Mouse (Mus musculus) limb, embryonic 14.5 days (tissue): Measurements from ENCODE around the gene Tmem191c. TPM values are rescaled to one million over a fixed set of nuclear protein-coding genes. Genes with fewer than 3 reads are reported as not detected.

ENCODE experiments used
- ATAC-seq: fragments of 200-750 bp; cut with Nextera tagmentation; 2 replicates; pipeline ENCODE4 v1.8.0; 2017; ENCODE audit warnings: low read depth, moderate number of reproducible peaks, moderate TSS enrichment; ENCODE audit not compliant: low FRiP score
- DNase-seq: peaks from one replicate; pipeline ENCODE4 v3.0.0-alpha.2; 2015; ENCODE audit warnings: low spot score
- H3K27ac ChIP-seq: fragments of 300-500 bp; sonication (generic); replicated peaks from 2 replicates; pipeline ENCODE4 v1.5.1; 2014; ENCODE audit warnings: low read depth, mild to moderate bottlenecking, low read length, moderate library complexity, mixed read lengths
- H3K27me3 ChIP-seq: fragments of 300-500 bp; sonication (generic); 2 replicates; pipeline ENCODE4 v1.6.1; 2014; ENCODE audit warnings: low read length, mixed read lengths; ENCODE audit not compliant: control insufficient read depth, insufficient read depth
- H3K36me3 ChIP-seq: fragments of 300-500 bp; sonication (generic); 2 replicates; pipeline ENCODE4 v1.6.1; 2014; ENCODE audit warnings: mild to moderate bottlenecking, low read length, moderate library complexity, mixed read lengths; ENCODE audit not compliant: control insufficient read depth, insufficient read depth
- H3K4me1 ChIP-seq: fragments of 300-500 bp; sonication (generic); 2 replicates; pipeline ENCODE4 v1.6.1; 2014; ENCODE audit warnings: antibody characterized with exemption, low read length, mixed read lengths; ENCODE audit not compliant: control insufficient read depth, insufficient read depth
- H3K4me2 ChIP-seq: fragments of 300-500 bp; sonication (generic); replicated peaks from 2 replicates; pipeline ENCODE4 v1.6.1; 2014; ENCODE audit warnings: low read depth, mild to moderate bottlenecking, low read length, moderate library complexity; ENCODE audit not compliant: severe bottlenecking
- H3K4me3 ChIP-seq: fragments of 300-500 bp; sonication (generic); replicated peaks from 2 replicates; pipeline ENCODE4 v1.5.1; 2014; ENCODE audit warnings: low read length
- H3K9ac ChIP-seq: fragments of 300-500 bp; sonication (generic); 2 replicates; pipeline ENCODE4 v1.6.1; 2014; ENCODE audit warnings: mild to moderate bottlenecking, low read depth, low read length, moderate library complexity; ENCODE audit not compliant: severe bottlenecking
- H3K9me3 ChIP-seq: fragments of 300-500 bp; sonication (generic); 2 replicates; pipeline ENCODE4 v1.6.1; 2016; ENCODE audit warnings: low read length; ENCODE audit not compliant: control insufficient read depth
- POLR2A ChIP-seq: fragments of 200-500 bp; IDR thresholded peaks from 2 replicates; pipeline ENCODE4 v1.8.0; 2012; ENCODE audit warnings: inconsistent platforms, mild to moderate bottlenecking, moderate library complexity, borderline replicate concordance; ENCODE audit not compliant: insufficient read depth, insufficient read length; ENCODE audit errors: extremely low read depth
- WGBS: fragments of 180-500 bp; shearing (Covaris S2); extraction: QIAGEN DNeasy Blood & Tissue Kit; methylation state at CpG from one replicate; pipeline ENCODE4 v1.1.7; 2014; 5-methylcytosine and 5-hydroxymethylcytosine counted together
- polyA plus RNA-seq, 2 experiments: library from polyadenylated mRNA; depleted of rRNA in 1 of 2; stranded (reverse) in 1 of 2; unstranded in 1 of 2; fragments of >200 nt; fragmentation: Nextera tagmentation in 1 of 2; extraction: Ambion mirVana in 1 of 2; gene quantifications; 2 replicates each; pipeline versions ENCODE4 v1.2.1 to v1.2.3; 2012 to 2014

Gene Tmem191c
- polyA plus RNA-seq, 2 experiments: 8.2 to 28.2 TPM

DNA sequence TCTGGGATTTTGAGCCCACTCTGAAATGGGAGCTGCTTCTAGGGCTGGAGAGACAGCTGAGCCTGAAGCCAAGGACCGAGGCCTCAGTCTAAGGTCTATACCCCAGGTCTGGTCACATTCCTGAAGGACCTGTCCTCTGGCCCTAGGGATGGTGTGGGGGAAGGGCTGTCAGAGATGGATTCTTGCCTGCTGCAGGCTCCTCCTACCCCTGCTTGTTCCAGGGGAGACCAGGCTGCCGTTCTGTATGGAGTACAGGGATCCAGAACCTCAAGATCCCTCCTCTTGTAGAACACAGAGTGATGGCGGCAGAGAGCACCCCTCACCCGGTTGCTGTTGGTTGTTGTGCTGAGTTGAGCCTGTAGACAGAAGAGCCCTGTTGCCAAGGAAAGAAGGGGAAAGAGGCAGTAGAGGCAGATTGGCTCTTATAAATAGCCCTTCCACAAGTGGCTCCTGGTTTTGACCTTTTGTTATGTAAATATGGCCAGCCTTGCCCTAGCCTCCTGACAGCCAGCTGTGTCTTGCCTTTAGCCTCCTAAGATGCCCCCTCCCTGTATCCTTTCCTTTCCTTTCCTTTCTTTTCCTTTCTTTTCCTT, 21.8 kb upstream of the Tmem191c start:
- 38% methylated on average over 4 of the region's 4 CpGs for WGBS
- Histone ChIP-seq H3K27ac (no peak overlapping the region), H3K4me1 (peaks cover 33% of the 10 kb centered on the region)

DNA sequence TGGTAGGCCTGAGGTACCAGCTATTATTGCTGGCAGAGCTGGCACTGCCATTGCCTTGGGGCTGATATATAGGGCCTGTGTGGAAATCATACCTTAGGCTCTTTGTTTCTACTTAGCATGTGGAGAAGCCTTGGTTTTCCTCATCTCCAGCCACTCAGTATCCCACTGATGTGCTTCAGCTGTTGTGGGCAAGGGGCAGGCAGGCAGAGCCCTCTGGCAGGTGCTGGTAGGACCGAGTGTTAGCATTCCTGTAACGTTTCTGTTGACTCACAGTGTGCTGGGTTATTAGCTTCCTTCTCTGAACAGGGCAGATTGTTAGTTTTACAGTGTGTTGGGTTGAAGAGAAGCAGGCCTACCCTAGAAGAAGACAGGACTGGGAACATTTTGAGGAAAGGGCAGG, 20.6 kb upstream of the Tmem191c start:
- 50% methylated on average over 2 of the region's 2 CpGs for WGBS
- Histone ChIP-seq H3K9me3 (no peaks in the 10 kb centered on the region), H3K4me1 (peaks cover 33% of the 10 kb centered on the region), H3K9ac (no peak overlapping the region), H3K27ac (no peak overlapping the region), H3K4me3 (no peak overlapping the region), H3K4me2 (no peak overlapping the region), H3K27me3 (no peaks in the 10 kb centered on the region), H3K36me3 (peaks cover 42% of the 10 kb centered on the region)
- DNase-seq: no peak
- TF ChIP-seq POLR2A: no peak
- ATAC-seq: no peak

More for the DNA sequence above, 21.8 kb upstream of the Tmem191c start:
- DNase-seq (no peak), ATAC-seq (no peak)
- Histone ChIP-seq H3K9me3 (no peaks in the 10 kb centered on the region), H3K4me3 (no peak overlapping the region), H3K27me3 (no peaks in the 10 kb centered on the region), H3K36me3 (peaks cover 35% of the 10 kb centered on the region), H3K4me2 (no peak overlapping the region), H3K9ac (no peak overlapping the region)
- no peak for TF ChIP-seq POLR2A

DNA sequence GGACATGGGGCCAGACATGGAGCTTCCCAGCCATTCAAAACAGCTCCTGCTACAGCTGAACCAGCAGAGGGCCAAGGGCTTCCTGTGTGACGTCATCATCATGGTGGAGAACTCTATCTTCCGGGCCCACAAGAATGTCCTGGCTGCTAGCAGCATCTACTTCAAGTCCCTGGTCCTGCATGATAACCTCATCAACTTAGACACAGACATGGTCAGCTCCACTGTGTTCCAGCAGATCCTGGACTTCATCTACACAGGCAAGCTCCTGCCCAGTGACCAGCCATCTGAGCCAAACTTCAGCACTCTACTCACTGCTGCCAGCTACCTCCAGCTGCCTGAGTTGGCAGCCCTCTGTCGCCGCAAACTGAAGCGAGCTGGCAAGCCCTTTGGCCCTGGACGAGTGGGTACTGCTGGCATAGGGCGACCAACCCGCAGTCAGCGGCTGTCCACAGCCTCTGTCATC, 18.5 kb upstream of the Tmem191c start:
- 89% methylated on average over 9 of the region's 9 CpGs for WGBS
- Histone ChIP-seq H3K36me3 (peaks cover 46% of the 10 kb centered on the region), H3K27me3 (no peaks in the 10 kb centered on the region), H3K27ac (no peak overlapping the region), H3K4me2 (no peak overlapping the region), H3K4me1 (peaks cover 20% of the 10 kb centered on the region), H3K4me3 (no peak overlapping the region), H3K9ac (no peak overlapping the region), H3K9me3 (no peaks in the 10 kb centered on the region)
- DNase-seq: no peak
- no peak for TF ChIP-seq POLR2A
- ATAC-seq: no peak

DNA sequence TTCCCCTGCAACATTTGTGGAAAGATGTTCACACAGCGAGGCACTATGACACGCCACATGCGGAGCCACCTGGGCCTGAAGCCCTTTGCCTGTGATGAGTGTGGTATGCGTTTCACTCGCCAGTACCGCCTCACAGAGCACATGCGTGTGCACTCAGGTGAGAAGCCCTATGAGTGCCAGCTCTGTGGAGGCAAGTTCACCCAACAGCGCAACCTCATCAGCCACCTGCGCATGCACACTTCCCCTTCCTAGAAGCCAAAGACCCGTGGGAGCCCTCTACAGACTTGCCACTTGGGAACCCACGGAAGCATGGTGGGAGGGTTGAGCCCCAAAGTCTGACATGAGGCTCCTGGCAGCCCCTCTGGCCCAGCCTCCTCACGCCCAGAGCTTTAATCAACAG, 17.0 kb upstream of the Tmem191c start:
- H3K4me1 ChIP-seq: peaks cover 5% of the 10 kb centered on the region
- H3K27me3 ChIP-seq: no peaks in the 10 kb centered on the region
- H3K4me2 ChIP-seq: no peak overlapping the region
- TF ChIP-seq POLR2A: no peak
- no peak overlapping the region for H3K27ac ChIP-seq
- no peak overlapping the region for H3K9ac ChIP-seq
- H3K36me3 ChIP-seq: peaks cover 46% of the 10 kb centered on the region
- no peak overlapping the region for H3K4me3 ChIP-seq
- H3K9me3 ChIP-seq: no peaks in the 10 kb centered on the region
- ATAC-seq: no peak
- DNase-seq: no peak
- WGBS: 95% methylated on average over 12 of the region's 12 CpGs

DNA sequence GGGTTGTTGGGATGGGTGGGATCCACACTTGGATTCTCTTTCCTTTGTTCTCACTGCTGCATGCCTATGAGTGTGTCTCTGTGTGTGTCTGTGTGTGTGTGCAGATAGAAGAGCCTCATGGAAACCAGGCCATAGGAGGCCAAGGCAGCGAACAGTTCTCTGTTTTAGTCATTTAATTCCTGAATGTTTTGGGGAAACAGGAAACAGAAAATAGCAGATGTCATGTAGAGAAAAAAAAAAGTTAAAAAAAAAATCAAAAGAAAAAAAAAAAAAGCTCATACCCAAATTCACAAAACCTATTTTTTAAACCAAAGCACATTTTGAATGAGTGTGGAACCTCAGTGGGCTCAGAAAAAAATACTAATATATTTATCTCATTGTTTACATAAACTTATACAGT, 14.5 kb upstream of the Tmem191c start:
- H3K27me3 ChIP-seq: no peaks in the 10 kb centered on the region
- no peak overlapping the region for H3K4me3 ChIP-seq
- WGBS: 77% methylated on average over 1 of the region's 1 CpGs
- H3K4me1 ChIP-seq: no peaks in the 10 kb centered on the region
- no peak overlapping the region for H3K27ac ChIP-seq
- H3K9ac ChIP-seq: no peak overlapping the region
- no peak for TF ChIP-seq POLR2A
- ATAC-seq (no peak), DNase-seq (no peak)
- peaks cover 32% of the 10 kb centered on the region for H3K36me3 ChIP-seq
- no peak overlapping the region for H3K4me2 ChIP-seq
- no peaks in the 10 kb centered on the region for H3K9me3 ChIP-seq
